Mouse (Mus musculus) limb, embryonic 15.5 days (tissue): ENCODE data around the gene Nudt5. TPM values are rescaled to one million over a fixed set of nuclear protein-coding genes. Genes with fewer than 3 reads are reported as not detected.
"Not testable (repeated sequence)": the region's sequence is repeated elsewhere in the genome, so short reads cannot be mapped to it uniquely, and the experiment has no call there.

ENCODE experiments used
- ATAC-seq: fragments of 200-750 bp; cut with Nextera tagmentation; 2 replicates; pipeline ENCODE4 v1.8.0; 2017; ENCODE audit warnings: low read depth, moderate TSS enrichment; ENCODE audit not compliant: insufficient number of reproducible peaks, low FRiP score, low TSS enrichment
- H3K27ac ChIP-seq: fragments of 300-500 bp; sonication (generic); 2 replicates; pipeline ENCODE4 v1.5.1; 2015; ENCODE audit warnings: moderate library complexity, mild to moderate bottlenecking, inconsistent platforms
- H3K27me3 ChIP-seq: fragments of 300-500 bp; sonication (generic); 2 replicates; pipeline ENCODE4 v1.6.1; 2015; ENCODE audit warnings: inconsistent platforms
- H3K36me3 ChIP-seq: fragments of 300-500 bp; sonication (generic); 2 replicates; pipeline ENCODE4 v1.6.1; 2015; ENCODE audit warnings: inconsistent platforms
- H3K4me1 ChIP-seq: fragments of 300-500 bp; sonication (generic); 2 replicates; pipeline ENCODE4 v1.6.1; 2015; ENCODE audit warnings: inconsistent platforms
- H3K4me2 ChIP-seq: fragments of 300-500 bp; sonication (generic); 2 replicates; pipeline ENCODE4 v1.6.1; 2015; ENCODE audit warnings: mild to moderate bottlenecking, inconsistent platforms
- H3K4me3 ChIP-seq: fragments of 300-500 bp; sonication (generic); 2 replicates; pipeline ENCODE4 v1.5.1; 2015; ENCODE audit warnings: mild to moderate bottlenecking, inconsistent platforms
- H3K9ac ChIP-seq: fragments of 300-500 bp; sonication (generic); 2 replicates; pipeline ENCODE4 v1.6.1; 2015; ENCODE audit warnings: inconsistent platforms
- H3K9me3 ChIP-seq: fragments of 300-500 bp; sonication (generic); 2 replicates; pipeline ENCODE4 v1.6.1; 2016; ENCODE audit warnings: inconsistent platforms
- WGBS: fragments of 180-500 bp; shearing (Covaris S2); methylation state at CpG from one replicate; pipeline ENCODE4 v1.1.7; 2015; 5-methylcytosine and 5-hydroxymethylcytosine counted together
- polyA plus RNA-seq: library from polyadenylated mRNA; unstranded; fragments of >200 nt; fragmentation: Nextera tagmentation; extraction: Ambion mirVana; gene quantifications from 2 replicates; pipeline ENCODE4 v1.2.1, GENCODE M21; 2015

Gene Nudt5
- 66.3 and 67.1 TPM in 2 replicates for polyA plus RNA-seq

GRCm38 (mm10) chr2:5844873-5845631 lies at the start of gene Nudt5, which contains the start of gene Cdc123:
Gene Nudt5, plus strand, starts transcription at chr2:5845019.
Gene Cdc123, minus strand, starts transcription at chr2:5845164.
- H3K4me3 ChIP-seq = peak within 1 kb of the TSS; percentile 75
- H3K27ac ChIP-seq = peak within 1 kb of the TSS; percentile 94
- ATAC-seq = peak; percentile 95
- WGBS = under 1% methylated on average over 53 of the region's 53 CpGs
- H3K27me3 ChIP-seq = no peaks in the 10 kb centered on the region
- H3K4me2 ChIP-seq = peak within 1 kb of the TSS; percentile 49
- peaks cover 33% of the 10 kb centered on the region for H3K36me3 ChIP-seq
- H3K9me3 ChIP-seq = no peaks in the 10 kb centered on the region
- H3K4me1 ChIP-seq = peaks cover 7% of the 10 kb centered on the region; the same call in 1 of the 2 replicates
- H3K9ac ChIP-seq = peak within 1 kb of the TSS; percentile 73

GRCm38 (mm10) chr2:5797816-5798672 lies 46.8 kb upstream of the Nudt5 start:
- H3K4me1 ChIP-seq = no peaks in the 10 kb centered on the region
- no peak for ATAC-seq
- no peaks in the 10 kb centered on the region for H3K27me3 ChIP-seq
- H3K9me3 ChIP-seq = no peaks in the 10 kb centered on the region
- no peak overlapping the region for H3K4me2 ChIP-seq
- 89% methylated on average over 11 of the region's 11 CpGs for WGBS
- H3K27ac ChIP-seq = no peak overlapping the region
- no peak overlapping the region for H3K4me3 ChIP-seq
- H3K36me3 ChIP-seq = peaks cover 78% of the 10 kb centered on the region
- no peak overlapping the region for H3K9ac ChIP-seq

GRCm38 (mm10) chr2:5801182-5801640 lies 43.6 kb upstream of the Nudt5 start:
- Histone ChIP-seq H3K27ac (no peak overlapping the region), H3K27me3 (no peaks in the 10 kb centered on the region), H3K4me2 (no peak overlapping the region), H3K9ac (no peak overlapping the region), H3K4me1 (no peaks in the 10 kb centered on the region), H3K36me3 (peaks cover 75% of the 10 kb centered on the region), H3K4me3 (no peak overlapping the region), H3K9me3 (no peaks in the 10 kb centered on the region)
- ATAC-seq = no peak
- 85% methylated on average over 9 of the region's 9 CpGs for WGBS

- H3K27ac ChIP-seq = no peak overlapping the region
- 93% methylated on average over 10 of the region's 10 CpGs for WGBS
- no peak for ATAC-seq
- H3K9ac ChIP-seq = no peak overlapping the region
- no peaks in the 10 kb centered on the region for H3K9me3 ChIP-seq
- H3K27me3 ChIP-seq = no peaks in the 10 kb centered on the region
- H3K36me3 ChIP-seq = peaks cover 68% of the 10 kb centered on the region
- no peaks in the 10 kb centered on the region for H3K4me1 ChIP-seq
- H3K4me3 ChIP-seq = no peak overlapping the region
- H3K4me2 ChIP-seq = no peak overlapping the region
Observed at GRCm38 (mm10) chr2:5801927-5802590, 42.8 kb upstream of the Nudt5 start.

- no peak for ATAC-seq
- Histone ChIP-seq H3K4me2 (no peak overlapping the region), H3K4me3 (no peak overlapping the region), H3K27me3 (no peaks in the 10 kb centered on the region), H3K36me3 (peaks cover 71% of the 10 kb centered on the region), H3K9ac (no peak overlapping the region), H3K27ac (no peak overlapping the region), H3K4me1 (no peaks in the 10 kb centered on the region), H3K9me3 (no peaks in the 10 kb centered on the region)
- WGBS = 90% methylated on average over 6 of the region's 6 CpGs
Observed at GRCm38 (mm10) chr2:5804440-5805045, 40.3 kb upstream of the Nudt5 start.

- WGBS = 86% methylated on average over 7 of the region's 7 CpGs
- no peak for ATAC-seq
- Histone ChIP-seq H3K27me3 (no peaks in the 10 kb centered on the region), H3K36me3 (peaks cover 76% of the 10 kb centered on the region), H3K9ac (no peak overlapping the region), H3K4me2 (no peak overlapping the region), H3K9me3 (no peaks in the 10 kb centered on the region), H3K4me1 (no peaks in the 10 kb centered on the region), H3K4me3 (no peak overlapping the region), H3K27ac (no peak overlapping the region)
Observed at GRCm38 (mm10) chr2:5805228-5805627, 39.6 kb upstream of the Nudt5 start.

- not testable (repeated sequence) for H3K4me1 ChIP-seq, H3K27ac ChIP-seq, H3K9ac ChIP-seq, H3K9me3 ChIP-seq, H3K27me3 ChIP-seq, ATAC-seq, H3K4me2 ChIP-seq, H3K4me3 ChIP-seq
- 84% methylated on average over 3 of the region's 3 CpGs for WGBS
- peaks cover 78% of the 10 kb centered on the region for H3K36me3 ChIP-seq
Observed at GRCm38 (mm10) chr2:5806201-5806600, 38.6 kb upstream of the Nudt5 start.

- H3K9me3 ChIP-seq = no peaks in the 10 kb centered on the region
- H3K4me2 ChIP-seq = no peak overlapping the region
- H3K27ac ChIP-seq = no peak overlapping the region
- no peaks in the 10 kb centered on the region for H3K27me3 ChIP-seq
- no peak overlapping the region for H3K9ac ChIP-seq
- no peak for ATAC-seq
- no peak overlapping the region for H3K4me3 ChIP-seq
- WGBS = 92% methylated on average over 5 of the region's 5 CpGs
- H3K36me3 ChIP-seq = peaks cover 65% of the 10 kb centered on the region
- H3K4me1 ChIP-seq = no peaks in the 10 kb centered on the region
Observed at GRCm38 (mm10) chr2:5810036-5810718, 34.6 kb upstream of the Nudt5 start.

GRCm38 (mm10) chr2:5811235-5811782 lies 33.5 kb upstream of the Nudt5 start:
- Histone ChIP-seq H3K4me1 (no peaks in the 10 kb centered on the region), H3K4me3 (no peak overlapping the region), H3K9ac (no peak overlapping the region), H3K36me3 (peaks cover 64% of the 10 kb centered on the region), H3K4me2 (no peak overlapping the region), H3K27ac (no peak overlapping the region), H3K27me3 (no peaks in the 10 kb centered on the region), H3K9me3 (no peaks in the 10 kb centered on the region)
- 89% methylated on average over 5 of the region's 5 CpGs for WGBS
- ATAC-seq = no peak

GRCm38 (mm10) chr2:5821264-5821663 lies 23.6 kb upstream of the Nudt5 start:
- Histone ChIP-seq H3K27ac (no peak overlapping the region), H3K9me3 (no peaks in the 10 kb centered on the region), H3K4me1 (no peaks in the 10 kb centered on the region), H3K36me3 (peaks cover 59% of the 10 kb centered on the region), H3K4me3 (no peak overlapping the region), H3K9ac (no peak overlapping the region), H3K27me3 (no peaks in the 10 kb centered on the region), H3K4me2 (no peak overlapping the region)
- 84% methylated on average over 10 of the region's 10 CpGs for WGBS
- ATAC-seq = no peak

- Histone ChIP-seq H3K27me3 (no peaks in the 10 kb centered on the region), H3K9ac (no peak overlapping the region), H3K4me3 (no peak overlapping the region), H3K27ac (no peak overlapping the region), H3K36me3 (peaks cover 59% of the 10 kb centered on the region), H3K4me2 (no peak overlapping the region), H3K4me1 (no peaks in the 10 kb centered on the region), H3K9me3 (no peaks in the 10 kb centered on the region)
- 95% methylated on average over 6 of the region's 6 CpGs for whole genome bisulfite sequencing
- no peak for ATAC-seq
Observed at GRCm38 (mm10) chr2:5822449-5822848, 22.4 kb upstream of the Nudt5 start.
